Mouse (Mus musculus) erythroblast, adult 5-6 weeks (primary cell): ENCODE results near the gene Lrrc73. TPM values are rescaled to one million over a fixed set of nuclear protein-coding genes. Genes with fewer than 3 reads are reported as not detected.

Experiments
- ATAC-seq: replicated peaks from 2 replicates; pipeline ENCODE4 v1.8.0; 2016; ENCODE audit warnings: moderate number of reproducible peaks, mild to moderate bottlenecking, moderate TSS enrichment, inconsistent platforms; ENCODE audit not compliant: poor library complexity, low FRiP score, severe bottlenecking
- total RNA-seq, 2 experiments: library from RNA; stranded (forward) in 1 of 2; stranded (reverse) in 1 of 2; fragments of 150-400 nt in 1 of 2; fragments of 200-764, 138-1000 nt in 1 of 2; gene quantifications; 2 replicates each; pipeline versions ENCODE4 v1.2.3 to v1.2.4; 2015 to 2017; ENCODE audit warnings: low replicate concordance in 2 of 2

Lrrc73 gene
- total RNA-seq, 2 experiments from 2014 or later, result 1.4 TPM; not detected in 1

DNA sequence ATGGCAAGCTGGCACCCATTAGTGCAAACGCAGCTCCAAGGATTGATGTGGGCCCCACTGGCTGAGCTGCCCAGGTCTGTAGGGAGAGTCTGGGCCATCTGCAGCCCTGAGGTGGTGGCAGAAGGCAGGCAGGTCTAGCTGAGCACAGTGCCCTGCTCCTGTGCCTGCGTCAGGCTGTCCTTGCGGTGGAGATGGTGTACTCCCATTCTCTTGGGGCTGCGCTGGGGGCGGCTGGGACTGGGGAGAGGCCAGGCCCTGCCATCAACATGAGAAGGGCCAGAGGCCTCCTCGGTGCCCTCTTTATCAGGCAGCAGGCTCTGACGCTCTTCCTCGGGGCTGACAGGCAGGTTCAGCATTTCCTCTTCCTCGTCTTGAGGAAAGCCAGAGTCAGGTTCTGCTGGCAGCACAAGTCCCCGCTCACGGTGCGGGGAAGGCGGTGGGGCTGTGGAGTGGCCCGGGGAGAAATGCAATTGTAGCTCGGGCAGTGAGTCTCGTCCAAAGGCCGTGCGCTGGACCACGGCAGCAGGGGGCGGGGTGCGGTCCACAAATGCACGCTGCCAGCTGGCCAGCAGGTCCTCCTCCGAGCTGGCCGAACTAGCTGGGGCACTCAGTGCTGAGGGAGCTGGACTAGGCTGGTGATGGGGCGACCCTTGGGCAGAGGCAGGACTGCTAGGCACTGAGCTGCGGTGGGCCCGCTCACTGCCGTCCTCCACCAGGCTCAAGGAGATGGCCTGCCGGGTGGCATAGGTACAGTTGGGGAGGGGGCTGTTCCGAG, 5.1 kb downstream of the Lrrc73 start:
- ATAC-seq, result no peak

DNA sequence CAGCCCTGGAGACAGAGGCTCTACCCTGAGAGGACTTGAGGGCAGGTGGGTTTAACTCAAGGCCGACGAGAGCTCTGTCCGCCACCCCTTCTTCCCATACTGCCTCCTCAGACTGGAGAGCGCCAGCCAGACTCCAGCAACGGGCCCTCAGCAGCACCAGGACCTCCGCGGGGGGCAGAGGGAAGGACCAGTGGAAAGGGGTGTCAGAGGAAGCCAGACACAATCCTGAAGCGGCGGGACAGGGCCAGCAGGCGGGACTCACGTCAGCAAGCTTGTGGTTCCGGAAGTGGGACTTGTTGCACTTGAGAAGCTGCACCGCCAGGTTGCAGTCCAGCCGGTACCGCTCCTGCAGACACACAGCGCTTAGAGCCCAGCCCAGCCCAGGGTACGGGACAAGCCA, 6.3 kb downstream of the Lrrc73 start:
- no peak for ATAC-seq

- ATAC-seq, result no peak
Observed at GRCm38 (mm10) chr17:46262201-46262694, 8.9 kb downstream of the Lrrc73 start.

DNA sequence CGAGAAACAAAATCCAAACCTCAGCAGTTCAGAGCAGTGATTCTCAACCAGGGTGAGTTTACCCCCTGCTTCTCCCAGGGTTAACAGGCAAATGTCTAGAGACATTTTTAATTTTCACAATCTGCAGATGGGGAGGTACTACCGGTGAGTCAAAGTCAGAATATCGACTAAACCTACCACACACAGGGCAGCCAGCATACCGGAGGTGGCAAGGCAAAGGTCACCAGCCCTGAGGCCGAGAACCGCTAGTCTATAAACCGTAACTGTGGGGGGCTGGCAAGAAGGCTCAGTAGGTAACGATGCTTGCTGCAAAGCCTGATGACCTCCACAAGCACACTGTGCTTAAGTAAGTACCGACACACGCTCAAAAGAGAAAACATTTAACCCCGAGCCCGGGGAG, 12.2 kb downstream of the Lrrc73 start:
- ATAC-seq, result no peak

DNA sequence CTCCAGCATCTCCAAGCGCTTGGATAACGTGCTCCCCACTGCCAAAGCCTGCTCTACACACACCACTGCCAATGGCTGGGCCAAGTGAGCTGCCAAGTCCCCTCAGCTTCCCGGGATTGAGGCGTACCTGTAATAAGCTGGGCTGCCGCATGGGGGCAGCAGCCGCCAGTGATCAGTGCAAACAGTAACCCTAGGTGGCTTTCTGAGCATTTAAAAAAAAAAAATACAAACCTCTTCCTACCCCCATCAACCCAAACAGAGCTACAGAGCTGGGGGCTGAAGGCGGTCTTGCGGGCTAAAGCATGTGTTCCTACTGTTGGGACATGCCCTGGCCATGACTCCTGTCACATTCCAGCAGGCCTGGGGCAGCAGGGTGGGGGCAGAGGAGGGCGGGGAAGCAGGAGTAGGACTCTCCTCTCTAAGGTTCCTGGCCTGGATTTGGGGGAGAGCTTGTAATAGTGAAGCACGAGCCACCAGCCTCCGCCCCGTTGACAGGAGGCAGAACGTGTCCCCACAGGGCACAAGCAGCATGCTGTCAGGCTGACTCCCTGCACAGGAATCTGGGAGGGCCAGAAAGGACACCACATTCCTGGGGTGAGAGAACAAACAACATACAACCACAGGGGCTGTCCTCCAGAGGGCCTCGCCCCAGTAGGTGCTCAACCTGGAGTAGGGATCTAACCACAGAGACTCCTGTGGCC, 12.7 kb downstream of the Lrrc73 start:
- peak; percentile 68 for ATAC-seq

GRCm38 (mm10) chr17:46266986-46267385, 13.7 kb downstream of the Lrrc73 start:
- ATAC-seq, result no peak

GRCm38 (mm10) chr17:46267511-46267910, 14.2 kb downstream of the Lrrc73 start:
- ATAC-seq, result no peak

DNA sequence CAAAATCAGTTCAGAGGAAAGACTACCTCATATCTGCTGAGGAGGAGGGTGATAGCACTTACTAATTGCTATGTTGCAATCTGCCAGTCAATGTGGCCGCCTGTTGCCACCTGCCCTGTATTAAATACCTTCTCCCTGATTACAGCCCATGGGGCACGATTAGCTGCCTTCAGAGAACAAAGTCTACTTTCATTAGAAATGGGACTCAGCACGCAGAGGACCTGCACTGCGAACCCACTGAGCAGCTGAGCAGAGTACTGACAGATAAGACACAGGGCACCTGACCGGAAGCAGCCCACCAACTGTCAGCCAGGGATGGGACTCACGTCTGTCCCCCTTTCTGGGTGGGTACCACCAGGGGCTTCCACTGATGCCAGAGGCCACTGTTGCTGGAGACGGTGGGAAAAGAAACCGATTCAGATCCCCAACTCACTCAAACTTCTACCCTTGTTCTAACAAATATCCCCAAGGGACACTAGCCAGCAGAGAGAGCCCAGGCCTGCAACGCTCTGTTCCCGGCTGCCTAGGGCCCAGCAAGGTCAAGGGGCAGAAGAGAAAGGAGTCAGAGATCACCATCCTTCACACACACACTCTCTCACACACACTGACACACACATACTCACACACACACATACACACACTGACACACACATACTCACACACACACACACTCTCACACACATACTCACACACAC, 14.8 kb downstream of the Lrrc73 start:
- no peak for ATAC-seq

GRCm38 (mm10) chr17:46269771-46270534, 16.6 kb downstream of the Lrrc73 start:
- ATAC-seq, result no peak

DNA sequence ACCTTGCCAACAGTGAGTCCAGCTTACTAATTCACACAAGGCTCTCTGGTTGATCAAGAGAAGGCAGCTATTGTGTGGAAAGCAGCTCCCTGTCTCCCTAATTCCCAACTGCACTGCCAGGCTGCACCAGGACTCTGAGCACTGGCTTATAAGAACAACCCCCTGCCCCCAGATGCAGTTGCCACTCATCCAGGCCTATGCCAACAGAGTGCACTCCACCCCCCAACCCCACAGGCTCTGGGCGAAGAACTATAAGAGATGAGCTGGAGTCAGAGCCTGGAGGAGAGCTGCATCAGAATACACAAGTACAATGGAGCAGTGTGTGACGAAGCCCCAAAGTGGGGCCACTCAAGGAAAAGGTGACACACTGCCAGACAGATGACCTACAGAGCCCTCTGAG, 18.7 kb downstream of the Lrrc73 start:
- no peak for ATAC-seq

DNA sequence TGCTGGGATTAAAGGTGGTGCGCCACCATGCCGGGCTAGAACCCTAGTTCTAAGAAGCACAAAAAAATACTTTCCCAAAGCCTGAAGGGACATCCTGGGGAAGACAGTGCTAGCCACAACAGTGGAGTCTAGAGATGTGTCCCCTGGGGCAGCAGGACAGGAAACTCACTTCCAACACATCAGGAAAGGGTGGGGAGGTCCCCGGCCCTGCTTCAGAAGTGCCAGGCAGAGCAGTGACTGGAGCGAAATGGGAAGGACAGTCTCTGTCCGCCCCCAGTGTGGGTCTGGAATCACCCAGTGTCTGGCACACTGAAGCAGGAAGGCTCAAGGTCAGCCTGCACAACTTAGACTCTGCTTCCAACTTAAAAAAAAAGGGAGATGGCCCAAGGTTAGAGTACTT, 19.3 kb downstream of the Lrrc73 start:
- no peak for ATAC-seq

DNA sequence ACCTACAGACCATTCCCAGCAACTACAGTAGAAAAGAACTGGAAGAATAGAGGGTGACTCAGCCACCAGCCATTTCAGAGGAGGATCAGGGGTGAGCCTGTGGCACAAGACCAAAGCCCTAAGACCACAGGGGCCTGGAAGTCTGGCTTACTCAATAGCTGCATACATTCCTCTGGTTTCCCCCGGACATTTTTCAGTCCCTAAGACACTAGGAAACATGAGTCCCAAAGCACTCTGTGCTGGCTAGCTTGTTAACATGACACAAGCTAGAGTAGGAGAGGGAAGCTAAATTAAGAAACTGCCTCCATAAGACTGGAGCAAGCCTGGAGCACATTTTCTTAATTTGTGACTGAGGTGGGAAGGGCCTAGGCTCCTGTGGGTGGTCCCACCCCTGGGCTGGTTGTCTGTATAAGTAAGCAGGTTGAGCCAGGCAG, 20.5 kb downstream of the Lrrc73 start:
- no peak for ATAC-seq

- no peak for ATAC-seq
Observed at GRCm38 (mm10) chr17:46274465-46274864, 21.1 kb downstream of the Lrrc73 start.

GRCm38 (mm10) chr17:46275034-46275433, 21.7 kb downstream of the Lrrc73 start:
- ATAC-seq, result no peak

DNA sequence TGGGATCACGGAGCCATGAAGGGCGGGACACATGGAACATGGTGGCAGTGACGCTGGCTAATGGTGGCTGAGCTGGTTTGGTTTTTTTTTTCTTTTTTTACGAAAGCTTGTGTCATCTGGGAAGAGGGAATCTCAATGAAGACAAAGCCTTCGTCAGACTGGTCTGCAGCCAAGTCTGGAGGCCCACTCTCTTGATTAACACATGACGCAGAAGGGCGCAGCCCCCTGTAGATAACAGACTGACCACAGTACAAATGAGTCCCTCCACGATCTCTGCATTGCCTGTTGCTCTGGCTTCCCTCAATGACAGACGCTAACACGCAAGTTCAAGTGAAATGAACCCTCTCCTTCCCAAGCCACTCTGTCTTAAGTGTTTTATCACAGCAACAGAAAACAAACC, 22.2 kb downstream of the Lrrc73 start:
- no peak for ATAC-seq

DNA sequence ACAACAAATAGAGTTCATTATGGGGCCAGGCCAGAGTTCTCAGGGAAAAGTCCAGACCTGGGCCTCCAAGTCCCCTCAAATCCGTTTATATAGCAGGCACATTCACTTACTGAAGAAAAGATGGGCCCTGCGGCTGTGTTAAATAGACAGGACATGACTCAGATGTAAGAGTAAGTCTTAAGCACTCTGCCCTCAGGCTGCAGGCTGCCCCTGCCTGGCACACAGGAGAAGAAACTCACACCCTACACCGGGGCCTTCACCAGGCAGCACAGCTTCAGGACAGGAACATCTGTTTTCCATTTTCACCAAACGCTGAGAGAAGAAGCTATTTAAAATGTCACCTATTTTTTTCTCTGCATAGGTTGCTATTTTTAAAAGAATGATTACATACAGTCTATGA, 24.3 kb downstream of the Lrrc73 start:
- ATAC-seq, result no peak

- no peak for ATAC-seq
Observed at GRCm38 (mm10) chr17:46278011-46278765, 24.9 kb downstream of the Lrrc73 start.

- peak; percentile 93 for ATAC-seq
Observed at GRCm38 (mm10) chr17:46282483-46283123, 29.3 kb downstream of the Lrrc73 start, which contains the start of gene Tjap1. Gene Tjap1, minus strand, starts transcription at chr17:46283026.

DNA sequence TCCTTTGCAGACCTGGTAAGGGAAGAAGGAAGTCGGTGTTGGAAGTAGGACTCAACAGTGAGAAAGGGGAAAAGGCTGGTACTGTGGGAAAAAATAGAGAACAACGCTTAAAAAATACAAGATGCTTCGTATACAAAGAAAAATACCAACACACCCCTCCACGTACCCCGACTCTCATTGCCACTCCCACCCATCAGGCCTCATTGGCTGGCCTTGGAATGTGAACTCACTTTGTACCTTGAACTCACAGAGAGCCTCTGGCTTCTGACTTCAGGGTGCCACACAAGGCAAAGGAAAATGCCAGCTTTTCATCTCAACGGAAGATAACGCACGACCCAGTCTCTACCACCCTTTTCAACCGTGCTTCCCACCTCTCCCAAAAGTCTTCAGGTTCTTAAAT, 29.8 kb downstream of the Lrrc73 start:
- ATAC-seq, result no peak
